Mouse (Mus musculus): ENCODE measurements around the gene Slc10a3. TPM values are rescaled to one million over a fixed set of nuclear protein-coding genes. Genes with fewer than 3 reads are reported as not detected.
A peak's percentile ranks its signal among the peaks of the same experiment; 100 is the strongest.

Slc10a3 gene
- total and polyA plus RNA-seq, 3 experiments = 16.0 to 19.4 TPM; not detected in 1

DNA sequence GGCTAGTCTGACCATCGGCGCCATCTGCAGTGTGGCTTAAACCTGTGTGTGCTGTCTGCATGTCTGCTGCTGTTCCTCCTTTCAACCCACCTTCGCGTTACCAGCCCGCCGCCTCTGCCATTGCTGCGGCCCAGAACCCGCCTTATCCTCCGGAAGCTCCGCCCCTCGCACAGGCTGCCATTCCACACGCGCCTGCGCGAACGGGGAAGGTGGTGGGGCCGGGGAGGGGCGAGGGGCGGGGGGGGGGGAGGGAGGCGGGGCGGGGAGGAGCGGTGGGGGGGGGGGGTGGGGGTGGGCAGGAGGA, 19.7 kb downstream of the Slc10a3 start, which contains the start of gene Lage3 (continued):
- TF ChIP-seq BHLHE40 (IDR thresholded peaks at IDR 0.05; ENCODE audit: borderline replicate concordance, low read depth, low read length) (no peak), ZMIZ1 (IDR thresholded peaks at IDR 0.05; ENCODE audit: low read depth, low read length) (0 out of 2 replicates have a peak, but pooled peaks have one; percentile 37), MAX (IDR thresholded peaks at IDR 0.05; ENCODE audit: low read length) (no peak), GATA1 (IDR thresholded peaks at IDR 0.05; ENCODE audit: low read depth, low read length) (no peak), EP300 (IDR thresholded peaks at IDR 0.05; ENCODE audit: low read depth in 1 of 2, low read length in 2 of 2) (no peak), ZC3H11A (IDR thresholded peaks at IDR 0.05; ENCODE audit: low read depth, low read length) (no peak), TAL1 (IDR thresholded peaks at IDR 0.05; ENCODE audit: low read length) (no peak), SIN3A (IDR thresholded peaks at IDR 0.05; ENCODE audit: low read length) (peak; percentile 42)

- no peaks in the 10 kb centered on the region for H3K9me3 ChIP-seq (replicated peaks; ENCODE audit: insufficient read depth, low read length)
- no peaks in the 10 kb centered on the region for H3K27me3 ChIP-seq (ENCODE audit: control insufficient read depth in 1 of 2, insufficient read depth in 2 of 2, low read length in 2 of 2)
- peak overlapping the region; percentile 91 to 92 for H3K4me3 ChIP-seq (ENCODE audit: control insufficient read depth in 1 of 2, insufficient read depth in 1 of 2, low read depth in 2 of 2, low read length in 2 of 2)
- TF ChIP-seq UBTF (IDR thresholded peaks at IDR 0.05; ENCODE audit: borderline replicate concordance, insufficient read depth, low read depth, low read length) (no peak), MEF2A (IDR thresholded peaks at IDR 0.05; ENCODE audit: extremely low read depth, insufficient replicate concordance, low read depth, low read length, poor library complexity, severe bottlenecking) (no peak), ZKSCAN1 (IDR thresholded peaks at IDR 0.05; ENCODE audit: low read depth, low read length) (no peak)
- H3K27ac ChIP-seq (ENCODE audit: control insufficient read depth, low read depth, low read length) = peak overlapping the region; percentile 45
- peaks cover 5% of the 10 kb centered on the region; the same call in 1 of the 2 replicates for H3K79me2 ChIP-seq (ENCODE audit: control insufficient read depth, insufficient read depth, low read length, poor library complexity)
- peaks cover 0 to 3% of the 10 kb centered on the region in 2 experiments; a peak in 2 of 4 replicates for H3K4me1 ChIP-seq (ENCODE audit: control insufficient read depth in 1 of 2, insufficient read depth in 2 of 2, low read length in 2 of 2)
- peak overlapping the region; percentile 91 for H3K9ac ChIP-seq (ENCODE audit: control insufficient read depth, low read depth, low read length, poor library complexity, severe bottlenecking)
- H3K36me3 ChIP-seq (ENCODE audit: control insufficient read depth in 1 of 2, insufficient read depth in 2 of 2, low read length in 2 of 2) = peaks cover 0 to 2% of the 10 kb centered on the region in 2 experiments; a peak in 1 of 4 replicates
- DNase-seq (ENCODE audit: low read depth, low spot score) = peak; percentile 18
Measured at GRCm38 (mm10) chrX:74352645-74353466, 20.3 kb downstream of the Slc10a3 start.

DNA sequence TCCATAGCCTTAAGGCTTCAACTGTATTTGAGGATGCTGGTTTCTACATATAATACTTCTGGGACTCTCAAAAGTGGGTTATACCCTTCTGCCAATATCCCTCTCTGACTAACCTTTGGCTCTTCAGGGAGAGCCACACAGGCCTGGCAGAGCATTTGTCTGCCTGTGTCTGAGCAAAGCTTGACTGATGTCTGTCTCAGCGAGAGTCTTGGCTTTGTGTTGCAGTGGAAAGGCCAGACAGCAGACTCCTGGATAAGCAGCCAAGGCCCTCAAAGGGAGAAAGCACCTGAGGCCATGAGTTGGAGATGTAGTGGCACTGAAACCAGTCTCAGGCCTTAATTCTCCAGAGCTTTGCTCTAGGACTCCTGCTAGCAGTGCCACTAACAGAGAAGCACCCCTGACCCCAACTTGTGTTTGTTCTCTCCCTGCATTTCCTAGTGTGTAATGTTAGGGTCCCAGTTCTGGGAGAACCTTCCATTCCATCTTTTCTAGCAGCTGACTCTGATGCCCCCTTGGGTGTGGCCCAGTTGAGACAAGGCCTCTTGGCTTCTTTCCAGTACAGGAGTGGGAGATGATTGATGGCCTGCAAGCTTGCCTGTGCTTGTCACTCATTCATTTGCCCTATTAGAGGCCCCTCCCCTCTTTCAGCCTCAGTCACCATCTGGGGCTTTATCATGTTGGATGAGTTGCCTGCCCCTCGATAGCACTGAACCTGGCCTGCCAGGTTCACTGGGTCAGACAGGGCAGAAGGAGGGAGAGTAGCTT, 42.8 kb downstream of the Slc10a3 start:
- H3K27ac ChIP-seq (ENCODE audit: control insufficient read depth, low read depth, low read length) = peak overlapping the region; percentile 58
- TF ChIP-seq KAT2A (conservative IDR thresholded peaks at IDR 0.05; ENCODE audit: low read depth, low read length) = no peak
- TF ChIP-seq NRF1 (IDR thresholded peaks at IDR 0.05; ENCODE audit: insufficient read depth, low read depth, low read length, poor library complexity, severe bottlenecking) = no peak
- no peak for TF ChIP-seq MYC (IDR thresholded peaks at IDR 0.05; ENCODE audit: low read depth, low read length)
- no peak for TF ChIP-seq USF2 (IDR thresholded peaks at IDR 0.05; ENCODE audit: borderline replicate concordance in 1 of 2, insufficient read depth in 1 of 2, low read depth in 1 of 2, low read length in 2 of 2)
- TF ChIP-seq TBP (IDR thresholded peaks at IDR 0.05; ENCODE audit: low read depth, low read length) = no peak
- no peak for TF ChIP-seq CHD1 (IDR thresholded peaks at IDR 0.05; ENCODE audit: low read depth, low read length)
- no peak for TF ChIP-seq BHLHE40 (IDR thresholded peaks at IDR 0.05; ENCODE audit: borderline replicate concordance, low read depth, low read length)
- no peak for TF ChIP-seq CHD2 (IDR thresholded peaks at IDR 0.05; ENCODE audit: low read length)
- TF ChIP-seq SIN3A (IDR thresholded peaks at IDR 0.05; ENCODE audit: low read length) = no peak
- no peak for TF ChIP-seq ZNF384 (IDR thresholded peaks at IDR 0.05; ENCODE audit: low read depth, low read length)
- TF ChIP-seq SMC3 (IDR thresholded peaks at IDR 0.05; ENCODE audit: low read depth, low read length) = no peak
- no peak for TF ChIP-seq E2F4 (IDR thresholded peaks at IDR 0.05; ENCODE audit: borderline replicate concordance, low read depth, low read length)
- TF ChIP-seq MAFK (IDR thresholded peaks at IDR 0.05; ENCODE audit: borderline replicate concordance, low read depth, low read length) = no peak
- no peak for TF ChIP-seq JUND (IDR thresholded peaks at IDR 0.05; ENCODE audit: low read depth, low read length)
- no peak for TF ChIP-seq POLR2AphosphoS2 (IDR thresholded peaks at IDR 0.05; ENCODE audit: low read length)
- DNase-seq (ENCODE audit: low read depth, low spot score) = peak; percentile 59
- no peaks in the 10 kb centered on the region for H3K9me3 ChIP-seq (replicated peaks; ENCODE audit: insufficient read depth, low read length)
- H3K36me3 ChIP-seq (ENCODE audit: control insufficient read depth in 1 of 2, insufficient read depth in 2 of 2, low read length in 2 of 2) = peaks cover 0 to 12% of the 10 kb centered on the region in 2 experiments; a peak in 2 of 4 replicates
- H3K4me1 ChIP-seq (ENCODE audit: control insufficient read depth in 1 of 2, insufficient read depth in 2 of 2, low read length in 2 of 2) = peaks cover 5 to 13% of the 10 kb centered on the region in 2 experiments; a peak in 3 of 4 replicates
- H3K4me3 ChIP-seq (ENCODE audit: control insufficient read depth in 1 of 2, insufficient read depth in 1 of 2, low read depth in 2 of 2, low read length in 2 of 2) = peak overlapping the region; percentile 61 to 70; a peak in 3 of 4 replicates
- H3K9ac ChIP-seq (ENCODE audit: control insufficient read depth, low read depth, low read length, poor library complexity, severe bottlenecking) = peak overlapping the region; percentile 77
- H3K79me2 ChIP-seq (ENCODE audit: control insufficient read depth, insufficient read depth, low read length, poor library complexity) = peaks cover 7% of the 10 kb centered on the region
- no peaks in the 10 kb centered on the region for H3K27me3 ChIP-seq (ENCODE audit: control insufficient read depth in 1 of 2, insufficient read depth in 2 of 2, low read length in 2 of 2)
